Mouse (Mus musculus): ENCODE results near the gene Sema4c.

- TF ChIP-seq CTCF (IDR thresholded peaks at IDR 0.05) = no peak
- no peak for TF ChIP-seq EP300 (IDR thresholded peaks at IDR 0.05)
Measured at GRCm38 (mm10) chr1:36538727-36539126, 19.4 kb downstream of the Sema4c start.
